Mouse (Mus musculus) megakaryocyte, embryonic 14.5 days (primary cell): ENCODE results near the gene Tmem101. TPM values are rescaled to one million over a fixed set of nuclear protein-coding genes. Genes with fewer than 3 reads are reported as not detected.

Experiments
- H3K27me3 ChIP-seq: replicated peaks from 2 replicates; pipeline ENCODE3; 2012; ENCODE audit warnings: inconsistent platforms
- H3K36me3 ChIP-seq: replicated peaks from 2 replicates; pipeline ENCODE3; 2012; ENCODE audit warnings: low read length, inconsistent platforms, mixed read lengths
- H3K4me1 ChIP-seq: 2 replicates; pipeline ENCODE4 v1.6.1; 2012; ENCODE audit warnings: inconsistent platforms
- H3K4me3 ChIP-seq: replicated peaks from 2 replicates; pipeline ENCODE3; 2012; ENCODE audit warnings: moderate library complexity, mild to moderate bottlenecking, inconsistent platforms
- H3K9me3 ChIP-seq: 2 replicates; pipeline ENCODE4 v1.6.1; 2012; ENCODE audit warnings: inconsistent platforms
- FLI1 ChIP-seq: IDR thresholded peaks from 2 replicates; pipeline ENCODE4 v1.6.1; 2012; ENCODE audit warnings: low read length, inconsistent platforms, mixed read lengths
- GATA1 ChIP-seq: IDR thresholded peaks from 3 replicates; pipeline ENCODE4 v1.6.1; 2012; ENCODE audit warnings: mixed read lengths, low read length, inconsistent platforms, borderline replicate concordance
- polyA plus RNA-seq: library from polyadenylated mRNA; stranded (reverse); fragments of >175 nt; gene quantifications from 2 replicates; pipeline ENCODE4 v1.2.3, GENCODE M21; 2012; ENCODE audit warnings: low replicate concordance; ENCODE audit not compliant: insufficient read depth

Gene Tmem101
- polyA plus RNA-seq, 1 experiment: 13.5 TPM

- peaks cover 51% of the 10 kb centered on the region for H3K4me1 ChIP-seq
- peak overlapping the region; percentile 33 for H3K4me3 ChIP-seq
- no peak for TF ChIP-seq FLI1
- TF ChIP-seq GATA1: no peak
- no peaks in the 10 kb centered on the region for H3K9me3 ChIP-seq
- no peaks in the 10 kb centered on the region for H3K27me3 ChIP-seq
- peaks cover 39% of the 10 kb centered on the region for H3K36me3 ChIP-seq
These were observed 534 bp upstream of the Tmem101 start for GRCm38 (mm10) chr11:102156786-102157089.

DNA sequence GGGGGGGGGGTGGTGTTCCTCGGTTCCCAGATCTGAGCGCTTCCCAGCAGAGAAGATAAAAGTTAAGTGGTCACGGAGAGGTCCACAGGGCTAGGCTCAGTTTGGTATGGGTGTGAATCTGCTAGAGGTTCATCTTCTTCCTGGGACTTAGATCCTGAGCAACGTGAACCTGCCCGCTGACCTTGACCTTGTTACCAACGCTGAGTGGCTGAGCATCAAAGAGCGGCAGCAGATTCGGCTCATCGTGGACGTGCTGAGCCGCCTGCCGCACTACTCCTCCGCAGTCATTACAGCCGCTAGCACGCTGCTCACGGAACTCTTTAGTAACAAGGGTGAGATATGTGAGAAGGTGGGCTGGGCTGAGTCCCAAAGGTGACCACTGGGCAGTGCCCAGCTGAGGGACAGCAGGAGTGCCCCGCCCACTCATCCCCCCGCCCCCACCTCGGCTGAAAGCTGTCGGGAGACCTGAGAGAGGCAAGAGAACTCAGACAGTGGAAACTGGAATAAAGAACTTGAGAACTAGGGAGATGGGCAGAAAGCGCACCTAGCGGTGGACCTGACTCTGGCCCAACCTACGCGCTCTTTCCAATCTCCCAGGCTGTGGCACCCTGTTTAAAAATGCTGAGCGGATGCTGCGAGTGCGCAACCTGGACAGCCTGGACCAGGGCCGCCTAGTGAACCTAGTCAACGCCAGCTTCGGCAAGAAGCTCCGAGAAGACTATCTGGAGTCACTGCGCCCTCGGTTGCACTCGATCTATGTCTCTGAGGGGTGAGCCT is 8.8 kb downstream of the Tmem101 start:
- peaks cover 2% of the 10 kb centered on the region for H3K36me3 ChIP-seq
- no peaks in the 10 kb centered on the region for H3K9me3 ChIP-seq
- no peak for TF ChIP-seq FLI1
- no peak for TF ChIP-seq GATA1
- peaks cover 42% of the 10 kb centered on the region for H3K4me1 ChIP-seq
- H3K27me3 ChIP-seq: peaks cover 71% of the 10 kb centered on the region
- peak overlapping the region; percentile 56 for H3K4me3 ChIP-seq

DNA sequence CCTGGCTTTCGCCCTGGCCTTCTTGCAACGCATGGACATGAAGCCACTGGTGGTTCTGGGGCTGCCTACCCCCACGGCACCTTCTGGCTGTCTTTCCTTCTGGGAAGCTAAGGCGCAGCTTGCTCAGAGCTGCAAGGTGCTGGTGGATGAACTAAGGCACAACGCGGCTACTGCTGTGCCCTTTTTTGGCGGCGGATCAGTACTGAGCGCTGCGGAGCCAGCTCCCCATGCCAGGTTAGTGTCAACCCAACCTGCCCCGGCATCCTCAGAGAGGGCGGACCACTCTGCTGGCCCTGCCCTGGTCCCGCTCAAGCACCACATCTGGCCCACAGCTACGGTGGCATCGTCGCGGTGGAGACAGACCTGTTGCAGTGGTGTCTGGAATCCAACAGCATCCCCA is 9.7 kb downstream of the Tmem101 start:
- TF ChIP-seq FLI1 (no peak), GATA1 (no peak)
- Histone ChIP-seq H3K9me3 (no peaks in the 10 kb centered on the region), H3K27me3 (peaks cover 73% of the 10 kb centered on the region), H3K4me1 (peaks cover 34% of the 10 kb centered on the region), H3K4me3 (peak overlapping the region; percentile 65), H3K36me3 (no peaks in the 10 kb centered on the region)

DNA sequence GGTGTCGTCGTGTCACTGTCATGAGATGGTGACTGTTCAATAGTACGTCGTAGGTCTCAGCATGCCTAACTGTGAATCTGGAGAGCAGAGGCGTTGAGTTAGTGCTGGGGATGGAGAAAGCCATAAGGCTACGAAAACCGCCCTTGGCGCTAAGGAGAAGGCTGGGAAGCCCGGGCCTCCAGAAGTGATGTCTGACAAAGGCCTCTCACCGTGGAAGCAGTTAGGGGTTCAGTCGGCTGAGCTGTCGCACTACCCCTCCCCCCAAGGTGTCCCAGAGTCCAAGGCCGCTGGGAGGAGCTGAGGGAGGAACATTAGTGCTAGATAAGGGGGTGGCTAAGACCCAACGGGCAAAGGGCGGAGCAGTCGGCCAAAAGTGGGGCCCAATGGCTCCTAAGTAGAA is 10.2 kb downstream of the Tmem101 start:
- peaks cover 73% of the 10 kb centered on the region for H3K27me3 ChIP-seq
- H3K9me3 ChIP-seq: no peaks in the 10 kb centered on the region
- peak overlapping the region; percentile 85 for H3K4me3 ChIP-seq
- H3K4me1 ChIP-seq: peaks cover 33% of the 10 kb centered on the region
- TF ChIP-seq GATA1 (no peak), FLI1 (no peak)
- no peaks in the 10 kb centered on the region for H3K36me3 ChIP-seq

GRCm38 (mm10) chr11:102145471-102146001 is 10.7 kb downstream of the Tmem101 start, which contains the start of gene Nags:
TSS of gene Nags (plus strand) at chr11:102145513.
- Histone ChIP-seq H3K4me3 (peak within 1 kb of the TSS; percentile 85), H3K9me3 (no peaks in the 10 kb centered on the region), H3K4me1 (peaks cover 33% of the 10 kb centered on the region), H3K27me3 (peaks cover 70% of the 10 kb centered on the region), H3K36me3 (no peaks in the 10 kb centered on the region)
- TF ChIP-seq FLI1 (no peak), GATA1 (no peak)

DNA sequence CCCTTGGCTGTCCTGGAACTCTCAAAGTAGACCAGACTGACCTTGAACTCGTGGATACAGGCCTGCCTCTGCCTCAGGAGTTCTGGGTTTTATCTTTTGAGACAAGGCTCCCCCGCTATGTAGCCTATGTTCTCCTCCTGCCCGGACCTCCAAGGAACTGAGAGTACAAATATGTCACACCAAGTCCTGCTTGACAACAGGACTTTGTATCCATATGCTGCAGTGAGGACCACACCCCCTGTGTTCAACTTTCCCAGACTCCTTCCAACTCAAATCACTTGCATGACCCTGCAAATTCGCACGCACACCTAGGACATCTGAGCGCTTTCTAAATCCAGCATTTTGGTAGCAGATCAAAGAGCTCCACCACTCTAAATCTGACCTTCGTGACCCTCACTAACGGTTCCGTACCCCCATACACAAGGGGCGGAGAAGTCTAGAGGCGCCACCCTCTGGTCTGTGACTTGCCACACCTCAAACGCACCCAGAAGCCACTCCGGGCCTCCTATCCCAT is 11.2 kb downstream of the Tmem101 start:
- Histone ChIP-seq H3K4me1 (peaks cover 33% of the 10 kb centered on the region), H3K36me3 (no peaks in the 10 kb centered on the region), H3K27me3 (peaks cover 70% of the 10 kb centered on the region), H3K9me3 (no peaks in the 10 kb centered on the region), H3K4me3 (peak overlapping the region; percentile 85)
- TF ChIP-seq FLI1 (no peak), GATA1 (no peak)

- no peak for TF ChIP-seq FLI1
- peaks cover 57% of the 10 kb centered on the region for H3K27me3 ChIP-seq
- H3K4me3 ChIP-seq: no peak overlapping the region
- H3K4me1 ChIP-seq: peaks cover 32% of the 10 kb centered on the region
- H3K36me3 ChIP-seq: no peaks in the 10 kb centered on the region
- no peaks in the 10 kb centered on the region for H3K9me3 ChIP-seq
These were observed 13.8 kb downstream of the Tmem101 start for GRCm38 (mm10) chr11:102142355-102142754.

DNA sequence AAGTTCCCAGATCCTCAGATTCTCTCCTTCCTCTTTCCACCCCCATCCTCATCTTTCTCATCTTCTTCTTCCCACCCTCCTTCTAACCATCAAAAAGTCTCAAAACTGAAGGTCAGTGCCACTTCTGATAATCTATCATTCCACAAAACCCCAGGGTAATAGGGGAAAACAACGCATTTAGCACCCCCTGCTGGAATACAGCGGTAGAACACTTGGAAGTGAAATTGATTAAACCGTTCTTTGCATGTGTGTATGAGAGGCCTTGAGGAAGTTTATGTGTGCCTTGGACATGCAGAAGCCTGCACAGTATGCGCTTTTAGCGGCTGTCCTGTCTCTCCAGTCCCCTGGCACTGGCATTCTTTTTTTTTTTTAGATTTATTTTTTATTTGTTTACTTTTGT is 15.7 kb downstream of the Tmem101 start:
- H3K4me1 ChIP-seq: peaks cover 23% of the 10 kb centered on the region
- TF ChIP-seq GATA1: no peak
- H3K9me3 ChIP-seq: no peaks in the 10 kb centered on the region
- H3K27me3 ChIP-seq: peaks cover 47% of the 10 kb centered on the region
- no peak overlapping the region for H3K4me3 ChIP-seq
- H3K36me3 ChIP-seq: no peaks in the 10 kb centered on the region

DNA sequence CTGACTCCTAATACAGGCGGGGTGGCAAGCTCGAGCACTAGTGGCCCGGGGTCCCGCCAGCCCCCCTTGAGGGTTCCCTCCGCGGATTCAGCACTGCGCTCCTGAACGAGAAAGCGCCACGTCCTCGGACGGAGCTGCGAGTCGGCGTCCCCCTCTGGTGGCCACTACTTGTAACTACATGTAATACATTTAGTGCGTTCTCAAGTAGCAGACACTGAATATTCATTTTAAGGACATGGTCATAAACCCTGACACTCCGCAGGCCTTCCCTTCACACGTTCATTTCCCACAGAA is 17.8 kb downstream of the Tmem101 start:
- no peak for TF ChIP-seq GATA1
- TF ChIP-seq FLI1: no peak
- Histone ChIP-seq H3K27me3 (peaks cover 44% of the 10 kb centered on the region), H3K4me1 (peaks cover 17% of the 10 kb centered on the region), H3K36me3 (no peaks in the 10 kb centered on the region), H3K9me3 (no peaks in the 10 kb centered on the region), H3K4me3 (peak overlapping the region; percentile 85)

GRCm38 (mm10) chr11:102137625-102138446 is 18.4 kb downstream of the Tmem101 start:
- Histone ChIP-seq H3K4me1 (peaks cover 17% of the 10 kb centered on the region), H3K4me3 (peak overlapping the region; percentile 85), H3K9me3 (no peaks in the 10 kb centered on the region), H3K36me3 (no peaks in the 10 kb centered on the region), H3K27me3 (peaks cover 42% of the 10 kb centered on the region)
- TF ChIP-seq GATA1 (no peak), FLI1 (no peak)
